Comparison of ENCODE assay signal across 10 mouse cellular contexts in genomic region chr15:81956457-81956856, GRCm38 (mm10). TPM values are rescaled to one million over a fixed set of nuclear protein-coding genes. Genes with fewer than 3 reads are reported as not detected.
DNase-seq lines count a peak whose midpoint lies in the region; ATAC-seq and TF ChIP-seq lines count a peak whose summit lies in the region.
"Had no signal": no experiment of that assay in that cellular context is flagged by ENCODE, and none has a peak within 500 bp of the region (broad histone marks: within the 10 kb centered on the region; RNA-seq: fewer than 3 reads in every experiment).

No protein-coding gene starts in this region.

- TF ChIP-seq CTCF in layer of hippocampus, adult 2 months (conservative IDR thresholded peaks at IDR 0.05): peak; percentile 91

- no peak for ATAC-seq in forebrain, embryonic 11.5 days (replicated peaks; ENCODE audit: low FRiP score)
- ATAC-seq in forebrain, embryonic 15.5 days (replicated peaks): no peak
- no peak for ATAC-seq in midbrain, embryonic 11.5 days (ENCODE audit: low FRiP score)
- ATAC-seq in midbrain, embryonic 13.5 days: no peak
- ATAC-seq in monocyte, adult 5-6 weeks (replicated peaks; ENCODE audit: insufficient number of reproducible peaks, low FRiP score, low TSS enrichment, poor library complexity, severe bottlenecking): no peak

- DNase-seq in forebrain, embryonic 11.5 days (ENCODE audit: low spot score): peak; percentile 74
- peak; percentile 94 for DNase-seq in midbrain, embryonic 11.5 days (ENCODE audit: low spot score, missing footprints)
- DNase-seq in cerebellum, adult 11-12 months: peak; percentile 58
- DNase-seq in layer of hippocampus, adult 2 months (ENCODE audit: low spot score in 2 of 2): peak; percentile 50 to 67
- peak; percentile 80 for DNase-seq in naive thymus-derived CD4-positive, alpha-beta T cell, adult 2 months (ENCODE audit: low read depth)

- no peak overlapping the region for H3K9ac ChIP-seq in forebrain, embryonic 11.5 days (ENCODE audit: low read length)
- H3K9ac ChIP-seq in forebrain, embryonic 15.5 days (replicated peaks): no peak overlapping the region
- H3K9ac ChIP-seq in midbrain, embryonic 11.5 days (ENCODE audit: low read length): no peak overlapping the region
- H3K9ac ChIP-seq in midbrain, embryonic 13.5 days (replicated peaks): no peak overlapping the region
- H3K9ac ChIP-seq: hindbrain, embryonic 15.5 days; neural tube, embryonic 13.5 days had no signal

- no peaks in the 10 kb centered on the region for H3K9me3 ChIP-seq in forebrain, embryonic 11.5 days (ENCODE audit: control insufficient read depth, low read length)
- H3K9me3 ChIP-seq in forebrain, embryonic 15.5 days: no peaks in the 10 kb centered on the region
- H3K9me3 ChIP-seq in midbrain, embryonic 11.5 days (ENCODE audit: control insufficient read depth, low read length): no peaks in the 10 kb centered on the region
- H3K9me3 ChIP-seq in midbrain, embryonic 13.5 days: no peaks in the 10 kb centered on the region
- H3K9me3 ChIP-seq: hindbrain, embryonic 15.5 days; neural tube, embryonic 13.5 days had no signal

- no peaks in the 10 kb centered on the region; the same call in 1 of the 2 replicates for H3K36me3 ChIP-seq in forebrain, embryonic 11.5 days (ENCODE audit: control insufficient read depth, insufficient read depth, low read length)
- H3K36me3 ChIP-seq in forebrain, embryonic 15.5 days: peaks cover 23% of the 10 kb centered on the region
- 0 out of 2 replicates have a peak, but pooled peaks cover 3% of the 10 kb centered on the region for H3K36me3 ChIP-seq in midbrain, embryonic 11.5 days (ENCODE audit: control insufficient read depth, insufficient read depth, low read length)
- H3K36me3 ChIP-seq in midbrain, embryonic 13.5 days: peaks cover 24% of the 10 kb centered on the region

- no peak overlapping the region for H3K4me3 ChIP-seq in forebrain, embryonic 11.5 days (ENCODE audit: low read depth, low read length)
- H3K4me3 ChIP-seq in forebrain, embryonic 15.5 days: no peak overlapping the region
- H3K4me3 ChIP-seq in midbrain, embryonic 11.5 days (ENCODE audit: low read depth, low read length): no peak overlapping the region
- H3K4me3 ChIP-seq in midbrain, embryonic 13.5 days (replicated peaks): no peak overlapping the region
- H3K4me3 ChIP-seq in layer of hippocampus, adult 2 months: no peak overlapping the region
- H3K4me3 ChIP-seq: hindbrain, embryonic 15.5 days; neural tube, embryonic 13.5 days had no signal

- H3K27ac ChIP-seq in forebrain, embryonic 11.5 days (ENCODE audit: low read depth, low read length): no peak overlapping the region
- H3K27ac ChIP-seq in forebrain, embryonic 15.5 days (replicated peaks): no peak overlapping the region
- no peak overlapping the region for H3K27ac ChIP-seq in midbrain, embryonic 11.5 days (ENCODE audit: low read depth, low read length)
- H3K27ac ChIP-seq in midbrain, embryonic 13.5 days: no peak overlapping the region
- H3K27ac ChIP-seq in layer of hippocampus, adult 2 months: peak overlapping the region; percentile 99
- H3K27ac ChIP-seq: hindbrain, embryonic 15.5 days; neural tube, embryonic 13.5 days had no signal

- WGBS in forebrain, embryonic 11.5 days: 57% methylated on average over 8 of the region's 8 CpGs
- WGBS in forebrain, embryonic 15.5 days: 49% methylated on average over 8 of the region's 8 CpGs
- WGBS in midbrain, embryonic 11.5 days: 51% methylated on average over 8 of the region's 8 CpGs
- WGBS in midbrain, embryonic 13.5 days: 53% methylated on average over 8 of the region's 8 CpGs

- no peak overlapping the region for H3K4me2 ChIP-seq in forebrain, embryonic 11.5 days (ENCODE audit: low read depth, low read length, severe bottlenecking)
- no peak overlapping the region for H3K4me2 ChIP-seq in forebrain, embryonic 15.5 days (replicated peaks)
- no peak overlapping the region for H3K4me2 ChIP-seq in midbrain, embryonic 11.5 days
- H3K4me2 ChIP-seq in midbrain, embryonic 13.5 days (replicated peaks): no peak overlapping the region
- H3K4me2 ChIP-seq: hindbrain, embryonic 15.5 days; neural tube, embryonic 13.5 days had no signal

- H3K4me1 ChIP-seq in forebrain, embryonic 11.5 days (replicated peaks; ENCODE audit: control insufficient read depth, insufficient read depth, low read length): no peaks in the 10 kb centered on the region
- H3K4me1 ChIP-seq in forebrain, embryonic 15.5 days: peaks cover 24% of the 10 kb centered on the region
- peaks cover 2% of the 10 kb centered on the region for H3K4me1 ChIP-seq in midbrain, embryonic 11.5 days (ENCODE audit: control insufficient read depth, insufficient read depth, low read length)
- peaks cover 8% of the 10 kb centered on the region for H3K4me1 ChIP-seq in midbrain, embryonic 13.5 days (replicated peaks)

- H3K27me3 ChIP-seq in forebrain, embryonic 11.5 days (ENCODE audit: control insufficient read depth, insufficient read depth, low read length): no peaks in the 10 kb centered on the region
- H3K27me3 ChIP-seq in forebrain, embryonic 15.5 days: no peaks in the 10 kb centered on the region
- no peaks in the 10 kb centered on the region for H3K27me3 ChIP-seq in midbrain, embryonic 11.5 days (ENCODE audit: control insufficient read depth, insufficient read depth, low read length)
- no peaks in the 10 kb centered on the region for H3K27me3 ChIP-seq in midbrain, embryonic 13.5 days
- H3K27me3 ChIP-seq: hindbrain, embryonic 15.5 days; neural tube, embryonic 13.5 days had no signal

RNA-seq across cellular contexts. Expression of gene Pmm1, which starts 4.3 kb away (rescaled TPM):
- 35.1 and 36.9 TPM in 2 replicates for polyA plus RNA-seq in forebrain, embryonic 11.5 days (2014; fragmentation: Nextera tagmentation; extraction: Ambion mirVana)
- polyA plus RNA-seq in forebrain, embryonic 15.5 days (2015; fragmentation: Nextera tagmentation; extraction: Ambion mirVana): 82.5 and 84.5 TPM in 2 replicates
- polyA plus RNA-seq in midbrain, embryonic 11.5 days (2014; fragmentation: Nextera tagmentation; extraction: Ambion mirVana): 26.9 and 29.8 TPM in 2 replicates
- polyA plus RNA-seq in midbrain, embryonic 13.5 days (2015; fragmentation: Nextera tagmentation; extraction: Ambion mirVana): 40.5 and 41.2 TPM in 2 replicates
- total RNA-seq in layer of hippocampus, adult 2 months (2021): 100 to 1,000 TPM; 214 to 224 TPM
- 6.8 to 24.4 TPM (median 11.1 TPM) in 3 replicates for total RNA-seq in monocyte, adult 5-6 weeks (2017)

RNA-seq across cellular contexts. Expression of gene Csdc2, which starts 19.9 kb away (rescaled TPM):
- 16.6 and 20.1 TPM in 2 replicates for polyA plus RNA-seq in forebrain, embryonic 11.5 days (2014; fragmentation: Nextera tagmentation; extraction: Ambion mirVana)
- 130 and 133 TPM in 2 replicates for polyA plus RNA-seq in forebrain, embryonic 15.5 days (2015; fragmentation: Nextera tagmentation; extraction: Ambion mirVana)
- 18.0 and 18.9 TPM in 2 replicates for polyA plus RNA-seq in midbrain, embryonic 11.5 days (2014; fragmentation: Nextera tagmentation; extraction: Ambion mirVana)
- polyA plus RNA-seq in midbrain, embryonic 13.5 days (2015; fragmentation: Nextera tagmentation; extraction: Ambion mirVana): 96.4 and 102 TPM in 2 replicates
- 10 to 100 TPM; 75.2 to 81.8 TPM for total RNA-seq in layer of hippocampus, adult 2 months (2021)
- total RNA-seq in monocyte, adult 5-6 weeks (2017): 0.19 TPM in 1 of 3 replicates, not detected in the others

RNA-seq across cellular contexts. Expression of gene 1700029P11Rik, which starts 23.9 kb away (rescaled TPM):
- polyA plus RNA-seq in forebrain, embryonic 11.5 days (2014; fragmentation: Nextera tagmentation; extraction: Ambion mirVana): not detected in 2 replicates
- not detected in 2 replicates for polyA plus RNA-seq in forebrain, embryonic 15.5 days (2015; fragmentation: Nextera tagmentation; extraction: Ambion mirVana)
- not detected in 2 replicates for polyA plus RNA-seq in midbrain, embryonic 11.5 days (2014; fragmentation: Nextera tagmentation; extraction: Ambion mirVana)
- polyA plus RNA-seq in midbrain, embryonic 13.5 days (2015; fragmentation: Nextera tagmentation; extraction: Ambion mirVana): not detected in 2 replicates
- not detected for total RNA-seq in layer of hippocampus, adult 2 months (2021)
- not detected in 3 replicates for total RNA-seq in monocyte, adult 5-6 weeks (2017)
- polyA plus RNA-seq: hindbrain, embryonic 15.5 days; neural tube, embryonic 13.5 days had no signal

RNA-seq across cellular contexts. Expression of gene Polr3h, which starts 30.4 kb away (rescaled TPM):
- 65.1 and 80.5 TPM in 2 replicates for polyA plus RNA-seq in forebrain, embryonic 11.5 days (2014; fragmentation: Nextera tagmentation; extraction: Ambion mirVana)
- 89.8 and 91.2 TPM in 2 replicates for polyA plus RNA-seq in forebrain, embryonic 15.5 days (2015; fragmentation: Nextera tagmentation; extraction: Ambion mirVana)
- polyA plus RNA-seq in midbrain, embryonic 11.5 days (2014; fragmentation: Nextera tagmentation; extraction: Ambion mirVana): 66.9 and 75.6 TPM in 2 replicates
- 69.7 and 70.1 TPM in 2 replicates for polyA plus RNA-seq in midbrain, embryonic 13.5 days (2015; fragmentation: Nextera tagmentation; extraction: Ambion mirVana)
- total RNA-seq in layer of hippocampus, adult 2 months (2021): 10 to 100 TPM; 44.8 to 51.4 TPM
- 7.9 to 13.7 TPM (median 8.1 TPM) in 3 replicates for total RNA-seq in monocyte, adult 5-6 weeks (2017)

RNA-seq across cellular contexts. Expression of gene Xrcc6, which starts 31.2 kb away (rescaled TPM):
- 72.9 and 80.6 TPM in 2 replicates for polyA plus RNA-seq in forebrain, embryonic 11.5 days (2014; fragmentation: Nextera tagmentation; extraction: Ambion mirVana)
- 58.9 and 59.5 TPM in 2 replicates for polyA plus RNA-seq in forebrain, embryonic 15.5 days (2015; fragmentation: Nextera tagmentation; extraction: Ambion mirVana)
- polyA plus RNA-seq in midbrain, embryonic 11.5 days (2014; fragmentation: Nextera tagmentation; extraction: Ambion mirVana): 58.4 and 62.2 TPM in 2 replicates
- polyA plus RNA-seq in midbrain, embryonic 13.5 days (2015; fragmentation: Nextera tagmentation; extraction: Ambion mirVana): 42.8 and 46.0 TPM in 2 replicates
- 10 to 100 TPM; 20.6 to 26.3 TPM for total RNA-seq in layer of hippocampus, adult 2 months (2021)
- total RNA-seq in monocyte, adult 5-6 weeks (2017): 37.3 to 62.6 TPM (median 61.9 TPM) in 3 replicates
